Mouse (Mus musculus): ENCODE measurements at regions not wholly inside any gene's neighbourhood (a gene's known extent, or its start where the extent isn't known, plus 50 kb on each side); places are given as distances from the start of the nearest gene placed in this dataset.

DNA sequence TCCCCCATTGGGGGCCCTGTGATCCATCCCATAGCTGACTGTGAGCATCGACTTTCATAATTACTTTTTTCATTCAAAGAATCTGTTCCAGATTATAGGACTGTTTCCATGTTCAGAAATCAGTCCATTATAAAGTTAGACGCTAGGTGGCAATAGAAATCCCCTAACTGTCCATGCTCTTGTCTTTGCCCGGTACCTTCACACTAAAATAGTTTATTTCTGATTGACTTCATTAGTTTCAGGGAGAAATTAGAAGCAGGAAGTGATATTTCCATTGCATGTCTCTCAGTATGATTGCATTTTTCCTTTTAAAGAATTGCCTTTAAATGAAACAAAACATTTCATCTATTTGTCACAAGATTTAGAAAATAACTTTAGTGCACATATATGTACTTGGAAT, 131.7 kb downstream of the Fbxo8 start:
- DNase-seq (ENCODE audit: low spot score): peak; percentile 10

GRCm38 (mm10) chr8:56684352-56684751, 133.5 kb downstream of the Fbxo8 start:
- DNase-seq (ENCODE audit: low spot score): no peak

- DNase-seq (ENCODE audit: low spot score): no peak
Observed at GRCm38 (mm10) chr8:56695436-56695835, 144.5 kb downstream of the Fbxo8 start.

- DNase-seq (ENCODE audit: low spot score): no peak
Observed at GRCm38 (mm10) chr8:56700580-56701145, 149.8 kb downstream of the Fbxo8 start.

GRCm38 (mm10) chr8:56706377-56706776, 155.5 kb downstream of the Fbxo8 start:
- no peak for DNase-seq (ENCODE audit: low spot score)

GRCm38 (mm10) chr8:56706941-56707706, 156.2 kb downstream of the Fbxo8 start:
- no peak for DNase-seq (ENCODE audit: low spot score)

DNA sequence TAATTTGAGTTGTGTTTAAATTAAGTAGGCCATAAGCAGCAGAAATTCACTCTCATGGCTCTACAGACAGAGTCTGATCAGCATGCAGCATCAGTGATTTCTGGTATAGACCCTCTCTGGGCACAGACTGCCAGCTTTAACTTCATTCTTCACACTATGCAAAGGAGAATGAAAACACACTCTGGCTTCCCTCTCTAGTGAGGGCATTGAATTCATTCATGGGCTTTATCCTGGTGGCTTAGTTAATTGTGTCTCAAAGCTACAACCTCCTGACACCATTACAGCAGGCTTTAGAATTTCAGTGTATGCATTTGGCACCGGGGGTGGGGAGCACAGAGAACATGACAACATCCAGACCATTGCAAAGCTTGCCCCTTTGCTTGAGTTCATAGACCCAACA, 169.1 kb downstream of the Fbxo8 start:
- no peak for DNase-seq (ENCODE audit: low spot score)

DNA sequence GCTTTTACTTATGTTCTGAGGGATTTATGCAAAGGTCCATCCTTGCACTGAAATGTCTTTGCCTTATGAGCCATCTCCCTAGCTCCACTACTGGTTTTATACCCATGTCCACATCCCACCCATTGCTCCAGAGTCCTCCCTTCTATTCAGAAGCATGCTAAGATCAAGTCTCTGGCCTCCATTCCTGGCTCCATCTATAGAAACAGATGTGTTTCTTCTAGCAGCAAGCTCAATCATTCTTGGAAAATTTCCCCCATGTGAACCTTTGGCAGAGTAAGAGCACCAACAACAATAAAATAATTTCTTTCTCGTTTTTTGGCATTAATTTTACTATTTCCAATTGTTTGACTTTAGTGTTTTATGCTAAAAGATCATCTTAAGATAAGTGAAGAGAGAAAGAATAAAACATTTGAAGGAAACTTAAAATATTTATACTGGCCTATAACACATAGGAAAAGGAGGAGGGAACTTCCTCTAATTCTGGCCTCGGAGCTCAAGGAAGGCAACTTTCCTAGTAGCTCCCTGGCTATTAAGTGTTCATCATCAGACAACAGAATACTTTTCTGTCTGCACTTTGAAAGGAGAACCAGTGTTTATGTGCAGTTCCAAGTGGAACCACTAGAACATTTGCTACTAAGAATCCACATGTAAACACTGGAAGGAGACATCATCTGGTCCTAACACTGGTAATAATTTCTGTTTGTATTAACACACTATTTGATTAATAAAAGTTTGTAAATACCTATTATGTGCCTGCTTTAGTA, 171.8 kb downstream of the Fbxo8 start:
- no peak for DNase-seq (ENCODE audit: low spot score)

DNA sequence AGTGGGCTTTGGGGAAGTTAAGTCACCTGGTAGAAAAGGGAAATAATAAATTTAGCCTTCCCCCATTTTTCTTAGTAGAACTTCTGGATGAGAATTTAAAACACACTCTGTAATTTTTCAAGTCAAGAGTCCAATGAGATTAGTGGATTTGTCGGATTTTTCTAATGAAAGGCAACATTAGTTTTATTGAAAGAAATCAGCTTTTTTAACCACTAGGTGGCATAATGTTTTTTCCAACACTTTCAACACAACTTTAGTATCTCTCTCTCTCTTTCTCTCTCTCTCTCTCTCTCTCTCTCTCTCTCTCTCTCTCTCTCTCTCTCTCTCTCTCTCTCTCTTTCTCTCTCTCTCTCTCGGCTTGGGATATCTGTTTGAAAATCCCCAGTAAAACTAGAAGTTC, 173.7 kb downstream of the Fbxo8 start:
- no peak for DNase-seq (ENCODE audit: low spot score)

GRCm38 (mm10) chr8:56733318-56733717, 182.4 kb downstream of the Fbxo8 start:
- DNase-seq (ENCODE audit: low spot score): no peak

DNA sequence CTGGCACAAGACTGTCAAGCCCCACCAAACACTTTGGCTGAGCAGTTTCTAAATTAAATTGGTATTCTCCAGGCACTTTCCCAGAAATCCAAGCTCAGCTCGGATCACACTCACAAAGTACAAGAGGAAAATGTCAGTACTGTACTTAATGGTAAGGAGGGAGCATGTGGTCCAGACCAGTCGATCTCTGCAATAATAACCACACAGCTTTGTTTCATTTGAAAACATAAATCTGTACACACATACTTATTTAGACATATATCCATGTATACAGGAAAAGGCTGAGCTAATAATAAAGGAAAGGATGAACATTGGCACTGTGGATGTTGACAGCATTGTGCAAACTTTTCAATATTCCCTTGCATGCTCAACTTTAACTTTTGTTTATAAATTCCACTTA, 184.1 kb downstream of the Fbxo8 start:
- no peak for DNase-seq (ENCODE audit: low spot score)

GRCm38 (mm10) chr8:56767034-56767433, 216.1 kb downstream of the Fbxo8 start:
- no peak for DNase-seq (ENCODE audit: low spot score)

DNA sequence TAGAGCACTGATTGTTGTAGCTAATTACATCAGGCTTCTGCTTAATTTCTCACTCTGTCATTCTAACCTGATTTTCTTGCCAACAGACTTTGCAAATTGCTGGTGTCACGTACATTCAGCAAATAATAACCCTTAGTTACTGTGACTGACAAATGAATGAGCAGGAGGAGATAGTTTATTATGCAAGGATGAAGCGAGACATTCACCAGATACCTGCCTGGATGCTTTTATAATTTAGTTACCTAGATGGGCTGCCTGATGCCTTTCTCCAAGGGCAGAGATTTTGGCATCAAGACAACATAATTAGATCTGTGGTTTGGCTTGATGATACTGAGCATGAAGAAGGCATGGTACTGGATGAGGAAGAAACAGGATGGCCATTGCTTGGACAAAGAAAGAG, 233.6 kb downstream of the Fbxo8 start:
- DNase-seq (ENCODE audit: low spot score): no peak

DNA sequence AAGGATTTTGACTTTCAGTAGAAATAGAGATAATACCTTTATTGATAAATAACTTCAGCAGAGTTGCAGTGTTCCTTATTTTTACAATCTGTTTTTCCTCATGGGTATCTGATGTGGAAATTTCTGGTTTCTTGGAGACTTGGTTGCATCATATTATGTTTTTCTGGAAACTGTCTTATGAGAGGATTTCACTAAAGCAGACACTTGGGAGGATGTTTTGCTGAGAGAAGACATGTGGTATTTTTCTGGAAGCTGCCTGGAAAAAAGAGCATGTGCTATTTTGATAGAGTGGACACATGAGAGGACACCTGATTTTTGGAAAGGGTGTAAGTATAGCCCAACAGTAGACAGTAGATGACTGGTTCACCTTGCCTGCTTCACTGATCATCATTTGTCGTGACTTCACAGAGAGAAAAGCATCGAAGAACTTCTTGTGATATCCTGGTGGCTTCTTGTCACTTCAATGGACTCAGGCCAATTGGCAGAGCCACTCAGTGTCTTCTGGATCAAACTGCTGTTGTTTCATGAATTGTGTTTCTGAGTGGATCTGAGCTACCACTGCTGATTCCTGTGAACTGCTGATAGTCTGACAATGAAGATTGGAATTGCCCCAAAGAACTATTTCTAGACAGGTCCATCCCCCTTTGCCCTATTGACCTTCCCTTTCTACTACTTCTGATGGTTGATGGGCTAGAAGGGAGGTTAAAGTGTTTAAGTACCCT, 238.8 kb downstream of the Fbxo8 start:
- no peak for DNase-seq (ENCODE audit: low spot score)

DNA sequence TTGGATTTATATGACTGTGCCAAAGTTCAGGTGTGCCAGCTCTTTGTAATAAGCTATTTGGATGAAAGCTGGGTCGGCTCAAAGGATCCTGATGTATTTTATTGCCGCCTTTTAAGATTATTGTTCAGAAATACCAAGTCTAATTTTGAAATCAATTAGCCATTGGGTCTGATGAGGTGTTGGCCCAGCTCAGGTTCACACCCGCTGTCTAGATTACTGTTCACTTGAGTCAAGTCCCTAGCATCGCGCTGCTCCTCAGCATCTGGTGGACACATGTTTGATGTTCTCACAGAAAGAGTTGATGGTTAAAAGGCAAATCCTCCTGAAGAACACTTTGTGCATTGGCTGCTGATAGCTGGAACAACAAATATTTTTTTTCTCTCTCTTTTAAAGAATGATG, 281.8 kb downstream of the Fbxo8 start:
- no peak for DNase-seq (ENCODE audit: low spot score)

GRCm38 (mm10) chr8:56833129-56833528, 282.2 kb downstream of the Fbxo8 start:
- no peak for DNase-seq (ENCODE audit: low spot score)

- no peak for DNase-seq (ENCODE audit: low spot score)
Observed at GRCm38 (mm10) chr8:56883449-56883848, 332.6 kb downstream of the Fbxo8 start.

GRCm38 (mm10) chr8:56884195-56884594, 333.3 kb downstream of the Fbxo8 start:
- DNase-seq (ENCODE audit: low spot score): no peak

- DNase-seq (ENCODE audit: low spot score): no peak
Observed at GRCm38 (mm10) chr8:56893638-56894037, 342.7 kb downstream of the Fbxo8 start.

DNA sequence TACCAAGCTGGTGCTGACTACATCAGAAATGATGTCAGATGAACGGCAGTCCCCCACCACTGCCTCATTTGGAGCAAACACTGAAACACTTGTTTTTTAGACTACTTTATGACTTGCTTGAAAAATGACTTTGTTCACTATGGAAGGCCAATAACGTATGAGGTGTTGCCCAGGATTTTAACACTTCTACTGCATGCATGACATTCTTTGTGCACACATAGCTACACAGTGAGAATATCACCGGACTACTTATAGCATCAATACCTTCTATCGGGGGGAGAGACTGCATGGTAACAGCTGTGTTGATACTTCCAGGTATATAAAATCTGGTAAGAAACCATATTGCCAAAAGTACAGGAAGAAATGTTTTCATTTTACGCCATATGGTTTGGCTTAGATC, 364.5 kb downstream of the Fbxo8 start:
- no peak for DNase-seq (ENCODE audit: low spot score)

DNA sequence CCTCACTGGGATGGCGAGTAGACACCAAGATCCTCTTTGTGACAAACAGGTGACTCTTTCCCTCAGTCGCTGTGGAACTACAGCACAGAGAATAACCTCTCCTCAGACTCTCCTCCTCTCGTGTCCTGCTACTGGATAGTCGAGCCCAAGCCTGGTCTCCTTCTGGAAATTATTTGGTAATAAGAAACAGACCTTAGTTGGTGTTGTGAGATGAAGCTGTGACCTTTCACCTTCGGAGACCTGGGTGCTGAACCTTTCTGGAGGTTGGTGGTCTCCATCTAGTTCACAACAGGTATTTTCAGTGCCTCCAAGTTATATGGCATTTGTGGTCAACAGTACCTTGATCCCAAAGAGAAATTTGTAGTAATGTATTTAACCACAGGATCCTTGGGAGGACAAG, 365.1 kb downstream of the Fbxo8 start:
- DNase-seq (ENCODE audit: low spot score): no peak

DNA sequence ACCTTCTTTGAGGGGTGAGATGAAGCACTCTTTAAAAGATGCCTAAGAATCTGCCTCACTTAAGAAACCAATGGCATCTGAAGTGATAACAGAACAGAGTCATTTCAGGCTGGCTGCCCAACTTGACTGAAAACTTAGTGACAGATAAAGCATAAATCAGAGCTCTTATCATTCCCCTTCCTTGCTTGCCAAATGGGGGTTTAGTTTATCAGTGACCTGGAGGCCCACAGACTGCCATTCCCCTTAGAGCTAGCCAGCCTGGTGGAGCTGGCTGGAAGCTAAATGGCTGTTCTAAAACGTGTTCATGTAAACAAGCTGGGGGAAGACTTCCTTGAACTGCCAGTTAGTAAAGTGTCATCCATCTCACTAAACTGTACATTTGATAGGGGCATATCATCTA, 373.8 kb downstream of the Fbxo8 start:
- no peak for DNase-seq (ENCODE audit: low spot score)

GRCm38 (mm10) chr8:56927166-56927565, 376.3 kb downstream of the Fbxo8 start:
- DNase-seq (ENCODE audit: low spot score): no peak
